Mouse (Mus musculus) megakaryocyte, embryonic 14.5 days (primary cell): ENCODE measurements around the gene Rfc1. TPM values are rescaled to one million over a fixed set of nuclear protein-coding genes. Genes with fewer than 3 reads are reported as not detected.

Experiments
- H3K27me3 ChIP-seq: replicated peaks from 2 replicates; pipeline ENCODE3; 2012; ENCODE audit warnings: inconsistent platforms
- H3K36me3 ChIP-seq: replicated peaks from 2 replicates; pipeline ENCODE3; 2012; ENCODE audit warnings: low read length, inconsistent platforms, mixed read lengths
- H3K4me1 ChIP-seq: 2 replicates; pipeline ENCODE4 v1.6.1; 2012; ENCODE audit warnings: inconsistent platforms
- H3K4me3 ChIP-seq: replicated peaks from 2 replicates; pipeline ENCODE3; 2012; ENCODE audit warnings: moderate library complexity, mild to moderate bottlenecking, inconsistent platforms
- H3K9me3 ChIP-seq: 2 replicates; pipeline ENCODE4 v1.6.1; 2012; ENCODE audit warnings: inconsistent platforms
- FLI1 ChIP-seq: IDR thresholded peaks from 2 replicates; pipeline ENCODE4 v1.6.1; 2012; ENCODE audit warnings: low read length, inconsistent platforms, mixed read lengths
- GATA1 ChIP-seq: IDR thresholded peaks from 3 replicates; pipeline ENCODE4 v1.6.1; 2012; ENCODE audit warnings: mixed read lengths, low read length, inconsistent platforms, borderline replicate concordance
- polyA plus RNA-seq: library from polyadenylated mRNA; stranded (reverse); fragments of >175 nt; gene quantifications from 2 replicates; pipeline ENCODE4 v1.2.3, GENCODE M21; 2012; ENCODE audit warnings: low replicate concordance; ENCODE audit not compliant: insufficient read depth

Gene Rfc1
- polyA plus RNA-seq, 1 experiment, result 2.0 TPM

DNA sequence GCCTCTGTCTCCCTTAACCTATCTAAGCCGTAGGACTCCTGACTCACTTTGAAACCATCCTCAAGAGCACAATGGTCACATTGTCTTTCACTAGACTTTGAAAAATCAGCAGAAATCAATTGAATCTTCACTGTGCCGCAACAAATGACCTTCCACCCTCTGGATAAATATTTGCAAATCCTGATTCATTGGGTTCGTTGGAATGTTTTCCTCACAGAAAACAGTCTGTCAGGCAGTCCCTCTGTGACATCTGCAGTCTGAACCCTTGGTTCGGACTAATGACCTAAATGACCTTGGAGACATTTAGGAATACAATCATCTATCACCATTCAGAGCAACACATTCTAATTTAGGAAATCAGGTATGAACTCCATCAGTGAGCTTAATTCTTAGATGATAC, 4.7 kb upstream of the Rfc1 start:
- TF ChIP-seq FLI1 (no peak), GATA1 (no peak)
- H3K9me3 ChIP-seq, result no peaks in the 10 kb centered on the region
- no peak overlapping the region for H3K4me3 ChIP-seq
- no peaks in the 10 kb centered on the region for H3K36me3 ChIP-seq
- H3K27me3 ChIP-seq, result no peaks in the 10 kb centered on the region
- H3K4me1 ChIP-seq, result peaks cover 15% of the 10 kb centered on the region; the same call in 1 of the 2 replicates

DNA sequence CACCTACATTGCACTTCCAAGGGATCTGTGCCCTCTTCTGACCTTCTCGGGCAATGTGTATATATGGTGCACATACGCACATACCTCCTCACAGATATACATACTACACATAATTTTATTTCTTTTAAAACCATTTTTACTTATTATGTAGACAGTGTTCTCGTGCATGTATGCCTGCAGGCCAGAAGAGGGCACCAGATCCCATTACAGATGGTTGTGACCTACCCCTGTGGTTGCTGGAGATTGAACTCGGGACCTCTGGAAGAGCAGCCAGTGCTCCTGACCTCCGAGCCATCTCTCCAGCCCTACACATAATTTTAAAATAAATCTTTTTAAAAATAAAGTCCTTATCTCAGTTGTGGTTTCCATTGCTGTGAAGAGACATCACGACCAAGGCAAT, 2.9 kb upstream of the Rfc1 start:
- no peaks in the 10 kb centered on the region for H3K9me3 ChIP-seq
- H3K36me3 ChIP-seq, result peaks cover 7% of the 10 kb centered on the region
- H3K4me1 ChIP-seq, result peaks cover 28% of the 10 kb centered on the region
- no peaks in the 10 kb centered on the region for H3K27me3 ChIP-seq
- no peak overlapping the region for H3K4me3 ChIP-seq
- TF ChIP-seq FLI1, result no peak

DNA sequence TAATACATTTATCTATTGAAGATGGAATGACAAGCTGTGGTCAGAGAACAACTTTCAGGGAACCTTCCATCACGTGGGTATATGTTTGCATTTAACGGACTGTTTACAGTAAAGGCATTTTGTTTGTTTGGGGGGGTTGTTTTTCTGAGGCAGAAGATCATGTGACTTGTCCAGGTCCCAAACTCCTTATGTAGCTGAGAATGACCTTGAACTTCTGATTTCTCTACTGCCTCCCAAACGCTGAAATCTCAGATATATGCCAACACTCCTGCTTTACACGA, 545 bp upstream of the Rfc1 start:
- H3K4me1 ChIP-seq, result peaks cover 28% of the 10 kb centered on the region
- no peaks in the 10 kb centered on the region for H3K9me3 ChIP-seq
- H3K36me3 ChIP-seq, result peaks cover 21% of the 10 kb centered on the region
- TF ChIP-seq GATA1 (no peak), FLI1 (no peak)
- H3K27me3 ChIP-seq, result no peaks in the 10 kb centered on the region
- H3K4me3 ChIP-seq, result peak overlapping the region; percentile 98

DNA sequence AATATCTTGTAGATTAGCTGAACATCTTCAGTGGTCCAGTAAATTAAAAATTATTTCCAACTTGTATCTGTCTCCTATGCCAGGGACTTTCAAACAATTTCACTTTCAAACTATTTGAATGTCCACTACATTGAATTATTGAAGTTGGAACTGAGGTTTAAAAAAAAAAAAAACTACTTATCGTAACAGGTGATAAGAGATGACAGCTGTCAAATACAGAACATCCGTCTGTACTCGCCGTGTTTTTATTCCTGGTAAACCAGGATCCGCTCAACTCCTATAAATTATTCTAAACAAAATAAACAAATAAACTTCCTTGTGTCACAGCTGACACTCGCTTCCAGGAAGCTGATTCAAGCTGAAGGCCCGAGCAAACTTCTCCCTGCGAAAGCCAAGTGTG, 682 bp downstream of the Rfc1 start:
- TF ChIP-seq GATA1, result no peak
- no peak for TF ChIP-seq FLI1
- H3K9me3 ChIP-seq, result no peaks in the 10 kb centered on the region
- H3K4me1 ChIP-seq, result peaks cover 28% of the 10 kb centered on the region
- H3K4me3 ChIP-seq, result peak overlapping the region; percentile 98
- no peaks in the 10 kb centered on the region for H3K27me3 ChIP-seq
- peaks cover 21% of the 10 kb centered on the region for H3K36me3 ChIP-seq

DNA sequence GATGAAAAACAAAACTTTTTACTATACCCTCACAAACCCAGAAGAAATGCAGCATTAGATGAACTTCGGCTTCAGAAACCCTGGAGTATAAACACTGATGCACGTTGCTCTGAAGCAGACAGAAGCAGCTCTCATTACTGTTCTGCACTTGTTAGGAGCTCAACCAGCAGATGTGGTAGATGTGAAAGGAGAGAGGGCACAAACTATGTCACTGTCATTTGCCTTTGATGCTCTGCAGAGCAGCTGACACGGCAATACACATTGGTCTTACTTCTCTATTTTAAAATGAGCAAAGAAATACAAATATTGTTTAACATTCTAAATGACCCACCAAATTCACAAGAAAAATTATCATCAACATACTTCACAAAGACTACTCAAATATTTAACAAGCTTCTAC, 5.5 kb downstream of the Rfc1 start:
- Histone ChIP-seq H3K36me3 (peaks cover 21% of the 10 kb centered on the region), H3K27me3 (no peaks in the 10 kb centered on the region)

DNA sequence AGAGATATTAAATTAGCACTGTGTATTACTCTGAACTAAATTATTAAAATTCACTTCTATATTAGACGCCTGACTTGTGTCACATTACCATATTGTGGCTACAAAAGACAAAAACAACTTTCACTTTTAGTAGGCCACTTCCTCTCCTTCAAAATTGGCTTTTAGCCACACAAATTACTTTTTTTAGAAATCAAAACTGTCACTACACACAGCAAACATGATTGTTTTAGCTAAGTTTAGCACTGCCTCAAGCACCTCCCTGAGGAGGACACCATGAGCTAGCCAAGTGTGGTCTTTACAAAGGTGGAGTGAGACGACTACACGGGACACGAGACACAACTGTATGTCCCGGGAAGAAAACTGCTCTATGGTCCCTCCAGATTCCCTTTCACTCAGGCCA, 9.3 kb downstream of the Rfc1 start:
- H3K4me3 ChIP-seq, result peak overlapping the region; percentile 89
- peaks cover 55% of the 10 kb centered on the region for H3K4me1 ChIP-seq

More for the DNA sequence above, 5.5 kb downstream of the Rfc1 start:
- H3K4me1 ChIP-seq, result peaks cover 41% of the 10 kb centered on the region
- TF ChIP-seq GATA1 (no peak), FLI1 (no peak)
- H3K4me3 ChIP-seq, result no peak overlapping the region
- no peaks in the 10 kb centered on the region for H3K9me3 ChIP-seq

DNA sequence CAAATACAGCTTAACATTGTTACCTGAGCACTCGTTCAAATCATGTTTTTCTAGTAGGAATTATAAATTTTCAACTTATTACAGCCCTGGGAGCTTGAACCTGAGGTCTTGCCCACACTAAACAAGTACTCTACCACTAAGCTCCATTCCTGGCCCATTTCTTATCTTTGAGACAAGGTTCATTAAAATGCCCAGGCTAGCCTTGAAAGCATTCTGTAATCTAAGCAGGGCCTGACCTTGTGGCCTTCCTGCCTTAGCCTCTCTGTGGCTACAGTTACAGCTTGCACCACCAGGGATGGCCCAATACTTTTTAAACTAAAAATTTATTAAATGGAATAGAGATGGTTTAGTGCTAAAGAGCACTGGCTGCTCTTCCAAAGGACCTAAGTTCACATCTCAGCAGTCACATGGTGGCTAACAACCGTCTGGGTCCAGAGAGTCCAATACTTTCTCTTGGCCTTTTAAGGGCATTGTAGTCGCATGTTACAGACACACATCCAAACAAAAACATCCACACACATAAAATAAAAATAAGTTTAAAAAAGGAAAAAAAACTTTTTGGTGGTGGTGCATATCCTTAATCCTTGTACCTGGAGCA, 10.6 kb downstream of the Rfc1 start:
- no peak overlapping the region for H3K4me3 ChIP-seq
- peaks cover 16% of the 10 kb centered on the region for H3K36me3 ChIP-seq
- H3K27me3 ChIP-seq, result no peaks in the 10 kb centered on the region
- TF ChIP-seq FLI1 (no peak), GATA1 (no peak)
- H3K9me3 ChIP-seq, result no peaks in the 10 kb centered on the region
- peaks cover 59% of the 10 kb centered on the region for H3K4me1 ChIP-seq

More for the DNA sequence above, 9.3 kb downstream of the Rfc1 start:
- Histone ChIP-seq H3K9me3 (no peaks in the 10 kb centered on the region), H3K36me3 (peaks cover 17% of the 10 kb centered on the region), H3K27me3 (no peaks in the 10 kb centered on the region)
- TF ChIP-seq GATA1 (no peak), FLI1 (no peak)

DNA sequence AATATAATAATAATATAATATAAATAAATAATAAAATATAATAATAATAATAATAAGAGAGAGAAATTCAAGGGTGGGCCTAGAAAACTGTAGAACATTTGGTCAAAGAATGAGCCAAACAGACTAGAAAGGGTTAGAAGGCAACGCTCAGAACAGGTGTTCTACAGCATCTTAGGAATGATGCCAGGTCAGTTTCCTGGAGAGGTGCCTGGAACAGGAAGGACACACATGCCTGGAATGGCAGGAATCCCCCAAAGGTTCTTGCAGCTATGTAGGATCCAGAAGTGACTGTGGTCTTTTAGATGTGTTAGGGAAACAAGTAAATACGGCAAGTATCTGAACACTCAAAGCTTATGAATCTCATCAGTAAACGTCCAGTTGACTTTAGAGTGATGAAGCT, 11.2 kb downstream of the Rfc1 start:
- Histone ChIP-seq H3K36me3 (peaks cover 20% of the 10 kb centered on the region), H3K9me3 (no peaks in the 10 kb centered on the region), H3K4me3 (no peak overlapping the region), H3K4me1 (peaks cover 59% of the 10 kb centered on the region), H3K27me3 (no peaks in the 10 kb centered on the region)
- no peak for TF ChIP-seq FLI1
- no peak for TF ChIP-seq GATA1

DNA sequence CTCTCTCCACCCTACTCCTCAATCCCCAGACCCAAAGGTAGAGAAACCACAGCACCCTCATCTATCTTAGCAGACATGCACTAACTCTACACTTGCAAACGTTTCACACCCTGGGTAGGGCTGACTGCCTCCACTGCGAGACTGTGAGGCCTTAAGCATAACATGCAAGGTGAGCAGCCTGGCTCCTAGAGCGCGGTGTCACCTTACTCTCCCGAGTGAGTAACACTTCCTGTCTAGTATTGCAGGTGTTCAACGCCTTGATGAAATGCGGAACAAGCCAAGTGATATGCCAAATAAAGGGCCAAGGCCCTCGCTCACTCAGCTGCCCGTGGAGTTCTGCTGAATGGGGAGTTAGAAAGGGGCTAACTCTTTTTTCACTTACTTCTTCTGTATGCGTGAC, 13.3 kb downstream of the Rfc1 start:
- peaks cover 52% of the 10 kb centered on the region for H3K4me1 ChIP-seq
- H3K36me3 ChIP-seq, result peaks cover 40% of the 10 kb centered on the region
- H3K27me3 ChIP-seq, result no peaks in the 10 kb centered on the region
- H3K4me3 ChIP-seq, result peak overlapping the region; percentile 12
- no peak for TF ChIP-seq GATA1
- TF ChIP-seq FLI1, result no peak
- H3K9me3 ChIP-seq, result no peaks in the 10 kb centered on the region

DNA sequence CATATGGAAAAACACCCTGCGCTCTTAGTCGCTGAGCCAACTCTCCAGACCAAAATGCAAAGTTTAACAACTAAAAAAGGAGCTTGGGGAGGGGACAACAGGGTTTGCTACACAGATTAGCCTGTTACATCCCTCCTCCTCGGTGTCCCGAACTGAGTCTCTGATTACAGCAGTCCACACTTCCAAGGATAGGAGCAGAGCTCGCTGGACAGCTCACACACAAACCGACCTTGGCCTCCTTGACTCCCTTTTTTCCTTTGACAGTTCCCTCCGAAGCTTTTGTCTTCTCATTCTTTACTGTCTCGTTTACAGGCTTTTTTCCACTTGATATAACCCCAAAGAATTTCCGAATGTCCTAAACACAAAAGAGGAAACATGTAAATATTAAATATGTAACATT, 16.3 kb downstream of the Rfc1 start:
- no peaks in the 10 kb centered on the region for H3K9me3 ChIP-seq
- no peak overlapping the region for H3K4me3 ChIP-seq
- peaks cover 68% of the 10 kb centered on the region for H3K36me3 ChIP-seq
- H3K4me1 ChIP-seq, result peaks cover 28% of the 10 kb centered on the region
- no peak for TF ChIP-seq GATA1
- TF ChIP-seq FLI1, result no peak
- no peaks in the 10 kb centered on the region for H3K27me3 ChIP-seq

DNA sequence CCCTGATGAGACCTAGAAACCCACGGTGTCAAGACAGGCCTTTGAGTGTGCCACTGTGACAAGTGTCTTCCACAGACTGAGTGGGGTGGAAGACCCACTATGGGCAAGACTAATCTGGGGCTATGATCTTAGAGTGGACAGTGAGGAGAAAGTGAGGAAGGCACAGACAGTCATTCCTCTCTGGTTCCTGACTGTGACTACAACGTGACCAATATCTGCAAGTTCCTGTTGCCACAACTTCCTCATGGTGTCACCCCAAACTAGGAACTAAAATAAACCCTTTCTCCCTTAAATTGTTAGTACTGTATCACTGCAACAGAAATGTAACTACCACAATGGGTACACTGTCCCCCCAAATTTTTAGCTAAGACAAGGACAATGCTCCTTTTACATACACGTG, 26.6 kb downstream of the Rfc1 start:
- H3K27me3 ChIP-seq, result no peaks in the 10 kb centered on the region
- no peaks in the 10 kb centered on the region for H3K9me3 ChIP-seq
- no peak for TF ChIP-seq GATA1
- TF ChIP-seq FLI1, result no peak
- H3K4me3 ChIP-seq, result no peak overlapping the region
- peaks cover 82% of the 10 kb centered on the region for H3K36me3 ChIP-seq
- H3K4me1 ChIP-seq, result peaks cover 20% of the 10 kb centered on the region
